Mouse (Mus musculus): ENCODE results near the gene Gm3646. TPM values are rescaled to one million over a fixed set of nuclear protein-coding genes. Genes with fewer than 3 reads are reported as not detected.

Gene Gm3646
- polyA plus RNA-seq (2021; fragmentation: Nextera tagmentation), result not detected in 2 replicates
- long read RNA-seq, experiment 1, result 0 reads
- long read RNA-seq, experiment 2, result 0 reads

DNA sequence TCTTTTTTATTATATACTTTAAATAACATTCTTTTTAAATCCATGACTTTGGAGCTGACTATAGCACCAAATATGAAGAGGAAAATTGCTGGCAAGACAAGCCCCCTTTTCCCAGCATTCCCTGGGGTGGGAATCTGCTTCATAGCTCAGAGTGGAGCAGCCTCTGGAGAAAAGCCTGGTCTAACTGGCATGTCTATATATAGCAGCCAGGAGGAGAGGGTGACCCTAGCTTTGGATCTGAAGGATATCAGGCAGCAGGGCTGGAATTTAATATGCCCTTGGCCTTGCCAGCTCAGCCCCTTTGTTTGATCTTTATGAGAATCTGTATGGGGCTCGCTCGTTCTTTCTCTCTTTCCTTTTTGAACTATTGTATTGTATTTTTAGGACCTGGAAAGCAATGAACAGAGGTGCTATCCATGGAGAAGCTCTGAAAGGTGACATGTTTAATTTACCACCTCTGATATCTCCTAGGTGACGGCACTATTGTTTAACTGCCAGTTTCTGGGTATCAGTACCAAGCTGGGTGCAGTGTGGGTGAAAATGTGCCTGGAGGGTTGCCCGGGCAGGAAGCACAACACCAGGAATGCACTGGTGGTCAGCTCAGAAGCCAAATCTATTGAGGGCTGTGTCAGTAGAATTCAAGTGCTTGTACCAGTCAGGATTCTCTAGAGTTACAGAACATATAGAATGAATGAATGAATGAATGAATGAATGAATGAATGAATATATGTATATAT lies at the start of gene Gm3646:
Gene Gm3646, minus strand, starts transcription at position 90 of the 737 bp plus-strand sequence.

Other genes with a start within 250 kb of the Gm3646 start
- 7.3 and 22.2 TPM in 2 replicates for gene Rnf149, start 227.9 kb downstream of the Gm3646 start, polyA plus RNA-seq (2021; fragmentation: Nextera tagmentation)
- gene Creg2, start 153.9 kb downstream of the Gm3646 start, polyA plus RNA-seq (2021; fragmentation: Nextera tagmentation), result 21.1 and 33.3 TPM in 2 replicates
- 0.36 and 0.39 TPM in 2 replicates for gene Rfx8, start 84.3 kb downstream of the Gm3646 start, polyA plus RNA-seq (2021; fragmentation: Nextera tagmentation)
- 3.0 and 3.3 TPM in 2 replicates for gene Map4k4, start 95.6 kb upstream of the Gm3646 start, polyA plus RNA-seq (2021; fragmentation: Nextera tagmentation)